Mouse (Mus musculus): Measurements from ENCODE around the gene Gm28374. TPM values are rescaled to one million over a fixed set of nuclear protein-coding genes. Genes with fewer than 3 reads are reported as not detected.

Gene Gm28374
- polyA plus RNA-seq, 1 experiment = not detected

- Histone ChIP-seq H3K4me3 (ENCODE audit: insufficient read depth, low read length) (peak within 1 kb of the TSS; percentile 97), H3K4me1 (ENCODE audit: control insufficient read depth, insufficient read depth, low read length) (peaks cover 11% of the 10 kb centered on the region), H3K27ac (ENCODE audit: insufficient read depth, low read depth, low read length) (peak within 1 kb of the TSS; percentile 93)
- TF ChIP-seq POLR2A (IDR thresholded peaks at IDR 0.05; ENCODE audit: borderline replicate concordance, low read depth, low read length) (0 out of 2 replicates have a peak, but pooled peaks have one; percentile 71), CTCF (IDR thresholded peaks at IDR 0.05; ENCODE audit: low read depth, low read length) (no peak)
These were observed 36.1 kb upstream of the Gm28374 start, which contains the start of gene Sac3d1 for GRCm38 (mm10) chr19:6117986-6118676. TSS of gene Sac3d1 (minus strand) at chr19:6118650.

DNA sequence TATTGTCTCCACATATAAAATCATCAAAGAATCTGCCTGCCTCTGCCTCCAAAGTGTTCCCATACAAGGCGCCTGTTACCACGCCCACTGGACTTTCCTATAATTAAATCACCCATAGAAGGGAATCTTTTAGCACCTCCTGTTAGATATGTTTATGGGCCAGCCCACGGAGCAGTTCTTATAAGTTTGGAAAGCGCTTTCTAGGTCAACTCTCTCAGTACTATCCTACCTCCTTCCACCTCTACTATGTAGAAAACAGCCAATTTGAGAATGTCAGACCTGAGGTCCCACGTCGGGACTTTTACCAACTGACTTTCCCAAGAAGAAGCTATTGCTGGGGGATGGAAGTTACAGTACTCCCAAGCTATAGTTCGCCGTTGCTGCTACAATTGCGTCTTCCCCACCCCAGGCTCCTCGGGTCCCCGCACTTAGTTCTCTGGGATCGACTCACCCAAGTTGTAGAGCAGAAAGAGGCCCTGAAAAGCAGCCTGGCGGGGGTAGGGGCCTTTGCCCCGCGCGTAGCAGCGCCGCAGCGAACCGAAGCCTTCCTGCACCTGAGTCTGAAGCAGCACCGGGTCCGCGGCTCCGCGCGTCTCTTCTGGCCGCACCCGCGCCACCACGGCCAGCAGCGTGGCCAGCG, 35.4 kb upstream of the Gm28374 start:
- peak overlapping the region; percentile 93 for H3K27ac ChIP-seq (ENCODE audit: insufficient read depth, low read depth, low read length)
- TF ChIP-seq POLR2A (IDR thresholded peaks at IDR 0.05; ENCODE audit: borderline replicate concordance, low read depth, low read length) = no peak
- TF ChIP-seq CTCF (IDR thresholded peaks at IDR 0.05; ENCODE audit: low read depth, low read length) = no peak
- H3K4me3 ChIP-seq (ENCODE audit: insufficient read depth, low read length) = peak overlapping the region; percentile 97
- H3K4me1 ChIP-seq (ENCODE audit: control insufficient read depth, insufficient read depth, low read length) = peaks cover 11% of the 10 kb centered on the region

DNA sequence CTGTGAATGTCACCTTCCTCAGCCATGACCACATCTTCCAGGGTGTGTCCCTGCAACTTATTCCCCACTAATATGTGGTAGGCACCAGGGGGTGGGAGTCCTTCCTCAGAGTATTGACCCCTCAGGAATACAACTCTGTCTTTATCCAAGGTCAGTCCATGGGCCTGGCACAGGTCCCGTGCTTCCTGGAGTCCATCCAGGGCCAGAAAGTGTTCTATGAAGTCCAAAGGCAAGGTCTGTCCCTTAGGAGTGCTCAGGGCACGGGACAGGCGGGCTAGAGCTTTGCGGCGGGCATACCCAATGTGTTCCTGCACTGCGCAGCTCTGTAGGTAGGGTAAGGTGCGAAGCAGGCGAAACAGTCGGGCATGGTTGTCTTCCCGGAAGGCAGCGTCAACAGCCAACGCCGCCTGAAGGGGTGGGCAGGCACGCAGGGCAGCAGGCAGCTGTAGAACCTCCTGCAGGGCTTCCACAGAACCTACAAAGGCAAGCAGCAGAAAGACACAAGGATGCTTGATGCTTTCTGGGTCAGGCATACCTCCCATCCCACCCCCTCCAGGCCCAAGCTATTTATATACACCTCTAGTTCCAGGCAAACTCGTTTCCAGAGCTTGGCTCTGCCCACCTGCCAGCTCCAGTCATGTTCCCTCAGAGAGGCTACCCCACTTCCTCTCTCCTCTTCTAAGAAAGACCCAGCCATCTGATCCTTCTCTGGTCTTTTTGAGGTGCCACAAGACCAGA, 34.2 kb upstream of the Gm28374 start:
- H3K4me3 ChIP-seq (ENCODE audit: insufficient read depth, low read length) = peak overlapping the region; percentile 97; the same call in 1 of the 2 replicates
- TF ChIP-seq CTCF (IDR thresholded peaks at IDR 0.05; ENCODE audit: low read depth, low read length) (no peak), POLR2A (IDR thresholded peaks at IDR 0.05; ENCODE audit: borderline replicate concordance, low read depth, low read length) (no peak)

GRCm38 (mm10) chr19:6113116-6113515, 31.1 kb upstream of the Gm28374 start:
- peaks cover 9% of the 10 kb centered on the region for H3K4me1 ChIP-seq (ENCODE audit: control insufficient read depth, insufficient read depth, low read length)
- TF ChIP-seq CTCF (IDR thresholded peaks at IDR 0.05; ENCODE audit: low read depth, low read length) = no peak
- TF ChIP-seq POLR2A (IDR thresholded peaks at IDR 0.05; ENCODE audit: borderline replicate concordance, low read depth, low read length) = no peak

More for the DNA sequence above, 34.2 kb upstream of the Gm28374 start:
- Histone ChIP-seq H3K4me1 (ENCODE audit: control insufficient read depth, insufficient read depth, low read length) (peaks cover 11% of the 10 kb centered on the region), H3K27ac (ENCODE audit: insufficient read depth, low read depth, low read length) (no peak overlapping the region)

DNA sequence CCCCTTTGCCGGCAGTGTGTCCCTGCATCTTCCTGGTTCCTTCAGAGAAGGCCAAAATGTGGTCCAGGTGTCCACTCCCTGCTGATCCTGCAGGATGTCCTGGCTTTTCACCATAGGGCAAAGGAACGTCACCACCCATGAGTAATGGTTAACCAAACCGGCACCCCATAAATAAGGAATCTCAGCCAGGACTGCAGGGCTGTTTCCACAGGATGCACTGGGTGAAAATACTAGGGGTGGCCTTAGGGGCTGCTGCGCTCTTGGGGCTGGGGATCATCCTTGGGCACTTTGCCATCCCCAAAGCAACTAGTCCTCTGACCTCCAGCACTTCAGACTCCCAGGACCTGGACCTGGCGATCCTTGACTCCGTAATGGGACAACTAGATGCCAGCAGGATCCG, 23.5 kb upstream of the Gm28374 start, which contains the start of gene Naaladl1:
Gene Naaladl1, plus strand, starts transcription at position 197 of the 400 bp plus-strand sequence.
- Histone ChIP-seq H3K4me3 (ENCODE audit: insufficient read depth, low read length) (no peak within 1 kb of the TSS), H3K4me1 (ENCODE audit: control insufficient read depth, insufficient read depth, low read length) (0 out of 2 replicates have a peak, but pooled peaks cover 3% of the 10 kb centered on the region), H3K27ac (ENCODE audit: insufficient read depth, low read depth, low read length) (no peak within 1 kb of the TSS)
- no peak for TF ChIP-seq POLR2A (IDR thresholded peaks at IDR 0.05; ENCODE audit: borderline replicate concordance, low read depth, low read length)
- TF ChIP-seq CTCF (IDR thresholded peaks at IDR 0.05; ENCODE audit: low read depth, low read length) = no peak

More at GRCm38 (mm10) chr19:6113116-6113515, 31.1 kb upstream of the Gm28374 start:
- Histone ChIP-seq H3K4me3 (ENCODE audit: insufficient read depth, low read length) (no peak overlapping the region), H3K27ac (ENCODE audit: insufficient read depth, low read depth, low read length) (no peak overlapping the region)

DNA sequence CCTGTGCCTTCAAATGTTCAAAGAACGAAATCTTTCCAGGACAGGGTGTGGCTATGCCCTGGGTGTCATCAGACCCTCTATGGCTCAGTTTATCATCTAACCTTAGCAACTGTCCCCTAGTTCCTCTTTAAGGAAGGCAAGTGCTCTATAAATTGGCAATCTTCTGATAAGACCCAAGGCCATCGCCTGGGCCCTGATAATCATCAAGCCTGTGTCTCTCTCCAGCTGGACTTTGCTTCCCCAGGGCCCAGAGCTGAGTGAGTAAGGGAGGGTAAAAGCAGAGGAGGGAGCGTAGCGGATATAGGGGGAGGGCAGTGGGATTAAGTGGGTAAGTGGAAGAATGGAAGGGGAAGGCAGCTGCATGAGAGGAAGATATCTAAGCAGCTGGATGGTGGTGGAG, 22.4 kb upstream of the Gm28374 start:
- Histone ChIP-seq H3K4me1 (ENCODE audit: control insufficient read depth, insufficient read depth, low read length) (peaks cover 3% of the 10 kb centered on the region), H3K4me3 (ENCODE audit: insufficient read depth, low read length) (no peak overlapping the region), H3K27ac (ENCODE audit: insufficient read depth, low read depth, low read length) (no peak overlapping the region)
- TF ChIP-seq POLR2A (IDR thresholded peaks at IDR 0.05; ENCODE audit: borderline replicate concordance, low read depth, low read length) (no peak), CTCF (IDR thresholded peaks at IDR 0.05; ENCODE audit: low read depth, low read length) (no peak)

- H3K27ac ChIP-seq (ENCODE audit: insufficient read depth, low read depth, low read length) = no peak overlapping the region
- H3K4me1 ChIP-seq (ENCODE audit: control insufficient read depth, insufficient read depth, low read length) = peaks cover 21% of the 10 kb centered on the region
- TF ChIP-seq POLR2A (IDR thresholded peaks at IDR 0.05; ENCODE audit: borderline replicate concordance, low read depth, low read length) (no peak), CTCF (IDR thresholded peaks at IDR 0.05; ENCODE audit: low read depth, low read length) (no peak)
- H3K4me3 ChIP-seq (ENCODE audit: insufficient read depth, low read length) = no peak overlapping the region
These were observed 20.3 kb upstream of the Gm28374 start for GRCm38 (mm10) chr19:6102169-6102853.

- H3K27ac ChIP-seq (ENCODE audit: insufficient read depth, low read depth, low read length) = no peak overlapping the region
- peaks cover 24% of the 10 kb centered on the region for H3K4me1 ChIP-seq (ENCODE audit: control insufficient read depth, insufficient read depth, low read length)
- TF ChIP-seq CTCF (IDR thresholded peaks at IDR 0.05; ENCODE audit: low read depth, low read length) = no peak
- TF ChIP-seq POLR2A (IDR thresholded peaks at IDR 0.05; ENCODE audit: borderline replicate concordance, low read depth, low read length) = no peak
- H3K4me3 ChIP-seq (ENCODE audit: insufficient read depth, low read length) = no peak overlapping the region
These were observed 19.1 kb upstream of the Gm28374 start for GRCm38 (mm10) chr19:6101186-6101585.

DNA sequence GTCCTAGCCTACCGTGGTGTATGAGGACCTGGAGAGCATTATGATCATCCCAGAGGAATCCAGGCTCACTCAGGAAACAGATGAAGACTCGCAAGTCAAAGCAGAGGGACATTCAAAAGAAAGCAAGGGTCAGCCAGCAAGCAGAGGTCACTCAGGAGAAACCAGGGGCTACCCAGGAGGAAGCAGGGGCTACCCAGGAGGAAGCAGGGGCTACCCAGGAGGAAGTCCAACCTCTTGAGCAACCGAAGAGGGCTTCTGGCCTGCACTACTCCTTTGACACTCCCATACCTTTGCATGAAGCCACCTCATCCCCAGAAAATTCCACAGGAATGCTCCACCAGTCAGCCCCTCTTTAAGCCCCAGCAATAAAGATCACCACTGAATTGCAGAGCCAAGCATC, 15.8 kb upstream of the Gm28374 start:
- TF ChIP-seq CTCF (IDR thresholded peaks at IDR 0.05; ENCODE audit: low read depth, low read length) = no peak
- TF ChIP-seq POLR2A (IDR thresholded peaks at IDR 0.05; ENCODE audit: borderline replicate concordance, low read depth, low read length) = no peak
- H3K4me1 ChIP-seq (ENCODE audit: control insufficient read depth, insufficient read depth, low read length) = peaks cover 21% of the 10 kb centered on the region
- H3K27ac ChIP-seq (ENCODE audit: insufficient read depth, low read depth, low read length) = no peak overlapping the region

More for the DNA sequence above, 15.8 kb upstream of the Gm28374 start:
- H3K4me3 ChIP-seq (ENCODE audit: insufficient read depth, low read length) = no peak overlapping the region

Data from bone marrow macrophage, adult 2 months (primary cell).